Mouse (Mus musculus) myocyte (in vitro differentiated cells): ENCODE data around the gene Fchsd2.

Experiments used
- MYOG ChIP-seq, 3 experiments: IDR thresholded peaks; one replicate each; pipeline ENCODE4 v1.6.1; 2011; ENCODE audit warnings: control low read depth in 2 of 3, low read depth in 2 of 3, mild to moderate bottlenecking in 2 of 3; ENCODE audit not compliant: insufficient read length in 2 of 3, control insufficient read depth in 1 of 3, insufficient read depth in 1 of 3
- POLR2A ChIP-seq: IDR thresholded peaks from one replicate; pipeline ENCODE4 v1.6.1; 2011; ENCODE audit warnings: low read depth, mild to moderate bottlenecking, control low read depth, moderate library complexity; ENCODE audit not compliant: insufficient read length
- TCF12 ChIP-seq: IDR thresholded peaks from one replicate; pipeline ENCODE4 v1.6.1; 2011; ENCODE audit warnings: mild to moderate bottlenecking, control low read depth; ENCODE audit not compliant: poor library complexity, insufficient read depth, severe bottlenecking
- TCF3 ChIP-seq: IDR thresholded peaks from one replicate; pipeline ENCODE4 v1.6.1; 2011; ENCODE audit warnings: low read depth, control low read depth; ENCODE audit not compliant: insufficient read length
- USF1 ChIP-seq: IDR thresholded peaks from one replicate; pipeline ENCODE4 v1.6.1; 2011; ENCODE audit warnings: low read depth, mild to moderate bottlenecking, control low read depth, moderate library complexity

GRCm38 (mm10) chr7:101248760-101249159 is 156.1 kb downstream of the Fchsd2 start:
- TF ChIP-seq MYOG (IDR thresholded peaks at IDR 0.05; ENCODE audit: control insufficient read depth in 1 of 3, insufficient read depth in 1 of 3, insufficient read length in 2 of 3, low read depth in 2 of 3) (no peak), POLR2A (no peak), TCF12 (no peak), TCF3 (no peak), USF1 (no peak)
